Mouse (Mus musculus): Measurements from ENCODE around the gene Cnga2.

The Cnga2 gene

DNA sequence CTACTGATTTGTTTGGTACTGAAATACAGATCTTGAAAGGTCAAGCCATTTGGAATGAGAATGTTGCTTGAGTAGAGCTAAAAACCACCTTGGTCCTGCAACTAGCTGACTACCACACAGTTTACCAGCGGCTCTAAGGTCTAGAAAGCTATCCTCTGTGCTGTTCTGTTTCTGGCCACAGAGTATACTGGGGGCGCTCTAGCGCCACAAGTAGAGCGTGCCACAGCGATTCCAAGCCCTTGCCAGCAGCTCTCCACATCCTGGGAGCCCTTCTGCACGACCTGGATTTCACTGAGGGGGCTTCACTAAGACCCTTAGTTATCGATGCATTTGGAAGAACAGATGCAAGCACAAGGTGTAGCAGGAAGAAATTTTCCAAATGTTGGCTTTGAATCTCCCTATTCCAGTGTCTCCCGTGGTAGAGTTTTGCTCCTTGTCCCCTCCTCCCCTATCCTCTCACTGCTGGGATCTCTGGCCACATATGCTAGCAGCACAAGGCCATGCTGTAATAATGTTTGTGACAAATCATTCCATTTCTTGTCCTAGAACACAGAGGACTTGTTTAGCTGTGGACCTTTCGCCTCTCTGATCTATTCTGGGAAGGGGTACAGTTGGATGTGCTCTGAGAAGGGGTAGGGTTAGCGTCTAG is 31.2 kb downstream of the Cnga2 start:
- in situ Hi-C loops (cut with MboI; ENCODE audit: low pct_unique_long_range_greater_than_20kb in 1 of 2, low sequenced_read_pairs in 2 of 2, unreplicated experiment in 1 of 2) = loop anchor here (25.0 kb wide), 3 partner anchors 614 to 789 kb away; partner anchors contain the start of gene Gabra3 (in 1 of the 2)

DNA sequence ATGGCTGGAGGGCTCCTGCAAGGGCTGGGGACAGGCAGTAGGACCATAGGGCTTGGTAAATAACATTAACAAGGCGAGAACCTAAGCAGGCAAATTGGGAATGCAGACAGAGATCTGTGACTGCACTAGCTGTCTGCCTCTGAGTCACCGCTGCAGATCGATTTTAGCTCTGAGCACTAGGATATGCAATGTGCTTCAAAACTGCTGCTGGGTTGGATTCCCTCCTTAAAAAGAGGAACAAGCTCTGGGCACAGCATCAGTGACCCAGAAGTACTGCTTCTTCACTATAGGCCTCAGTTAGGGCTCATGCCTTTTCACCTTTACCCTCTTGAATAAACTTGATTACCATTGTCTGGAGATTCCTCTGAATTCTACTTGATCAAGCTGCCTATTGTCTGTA is 31.9 kb downstream of the Cnga2 start:
- in situ Hi-C loops (cut with MboI; ENCODE audit: low pct_unique_long_range_greater_than_20kb in 1 of 2, low sequenced_read_pairs in 2 of 2, unreplicated experiment in 1 of 2) = loop anchor here (25.0 kb wide), 3 partner anchors 614 to 789 kb away; partner anchors contain the start of gene Gabra3 (in 1 of the 2)

DNA sequence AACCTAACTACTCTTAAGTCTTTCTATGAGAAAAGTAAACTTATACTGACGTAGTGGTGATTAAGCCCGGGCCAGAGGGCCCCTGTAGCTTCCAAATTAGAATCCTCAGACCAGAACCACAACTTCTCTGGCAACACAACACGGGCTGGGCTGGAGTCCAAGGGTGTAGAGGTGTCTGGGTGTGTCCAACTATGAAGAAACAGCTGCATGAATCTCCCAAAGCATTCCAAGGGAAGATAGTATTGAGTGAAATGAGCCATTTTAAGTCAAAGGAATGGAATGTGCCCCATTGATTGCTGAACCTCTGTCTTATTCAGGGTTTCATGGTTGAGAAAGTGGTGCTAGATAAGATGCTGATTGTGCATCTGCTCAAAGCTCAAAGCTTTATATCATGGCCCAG is 52.4 kb downstream of the Cnga2 start:
- in situ Hi-C loops (cut with MboI; ENCODE audit: low pct_unique_long_range_greater_than_20kb in 1 of 2, low sequenced_read_pairs in 2 of 2, unreplicated experiment in 1 of 2) = no loop called here

DNA sequence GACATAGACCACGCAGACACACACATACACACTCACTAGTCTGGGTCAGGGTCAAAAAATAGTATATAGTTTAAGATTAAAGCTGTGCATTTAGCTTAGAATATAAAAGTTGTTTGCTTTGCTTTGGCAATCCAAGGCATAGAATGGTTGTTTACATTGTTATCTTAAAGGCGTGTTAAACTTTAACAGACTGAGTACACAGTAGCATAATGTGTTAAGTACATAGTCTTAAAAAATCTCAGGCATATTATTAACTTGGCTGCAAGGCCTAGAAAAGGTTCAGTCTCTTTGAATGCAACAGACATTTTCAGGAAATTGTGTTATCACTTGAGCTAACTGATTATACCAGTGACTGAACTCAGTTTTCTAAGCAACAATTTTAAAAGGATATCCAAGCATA is 56.3 kb downstream of the Cnga2 start:
- in situ Hi-C loops (cut with MboI; ENCODE audit: low pct_unique_long_range_greater_than_20kb in 1 of 2, low sequenced_read_pairs in 2 of 2, unreplicated experiment in 1 of 2) = no loop called here

Measured in mouse embryonic stem cell (cell line).